Mouse (Mus musculus) adrenal gland, postnatal 10 days (tissue): ENCODE results near the gene Idh3g. TPM values are rescaled to one million over a fixed set of nuclear protein-coding genes. Genes with fewer than 3 reads are reported as not detected.
"Not testable (repeated sequence)": the region's sequence is repeated elsewhere in the genome, so short reads cannot be mapped to it uniquely, and the experiment has no call there.

Experiments
- DNase-seq: peaks from one replicate; pipeline ENCODE4 v3.0.0; 2021; ENCODE audit warnings: mixed read lengths
- total RNA-seq, 2 experiments: library from RNA; stranded (reverse); gene quantifications; 2 replicates each; pipeline ENCODE4 v1.2.3; 2021

The Idh3g gene
- total RNA-seq, 2 experiments from 2014 or later: 681 to 708 TPM

DNA sequence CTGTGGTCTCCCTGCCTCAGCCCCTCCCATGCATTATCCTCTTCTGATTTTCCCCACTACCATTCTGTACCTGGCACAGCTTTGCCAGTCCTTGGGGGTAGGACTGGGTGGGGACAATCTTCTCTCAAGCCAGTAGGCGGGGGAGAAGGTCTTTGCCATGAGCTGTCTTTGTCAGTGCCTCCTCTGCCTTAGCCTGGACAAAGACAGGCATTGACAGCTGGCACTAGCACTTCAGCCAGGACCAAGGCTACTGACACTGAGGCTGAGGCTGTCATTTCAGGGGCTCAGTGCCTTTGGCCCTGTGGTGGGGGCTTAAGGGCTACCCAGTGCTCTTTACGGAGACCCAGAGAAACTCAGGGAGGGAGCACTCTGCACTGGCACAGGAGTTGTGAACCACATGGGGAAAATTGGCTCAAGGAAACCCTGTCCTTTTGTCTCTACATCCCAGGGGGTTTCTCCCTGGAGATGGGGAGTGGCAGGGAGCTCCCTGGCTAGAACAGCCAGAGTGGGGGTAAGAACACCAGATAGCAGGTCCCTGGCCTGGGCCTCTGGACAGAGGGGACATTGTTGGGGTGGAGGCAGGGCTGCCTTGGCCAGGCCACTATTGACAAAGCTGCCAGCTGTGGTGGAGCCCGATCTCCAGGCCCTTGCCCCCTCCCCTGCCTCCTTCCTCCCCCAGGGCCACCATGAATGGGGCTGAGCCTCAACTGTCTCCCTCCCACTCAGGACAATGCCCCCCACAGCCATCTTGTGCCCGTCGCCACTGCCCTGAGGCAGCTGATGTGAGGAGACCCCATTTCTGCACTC, 30.2 kb downstream of the Idh3g start, which contains the start of gene Plxnb3:
Gene Plxnb3 (plus strand): TSS at position 757 of the 807 bp plus-strand sequence.
- no peak for DNase-seq

DNA sequence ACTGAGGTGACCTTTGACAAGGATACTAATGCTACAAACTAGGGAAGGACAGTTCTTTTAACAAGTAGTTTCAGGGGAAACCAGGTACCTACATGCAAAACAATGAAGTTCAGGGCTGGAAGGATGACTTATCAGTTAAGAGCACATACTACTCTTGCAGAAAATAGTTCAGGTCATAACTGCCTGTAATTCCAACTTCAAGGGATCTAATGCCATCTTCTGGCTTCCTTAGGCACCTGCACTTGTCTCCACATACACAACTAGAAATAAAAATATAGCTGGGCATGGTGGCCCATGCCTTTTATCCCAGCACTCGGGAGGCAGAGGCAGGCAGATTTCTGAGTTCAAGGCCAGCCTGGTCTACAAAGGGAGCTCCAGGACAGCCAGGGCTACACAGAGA, 37.7 kb downstream of the Idh3g start:
- DNase-seq: no peak

DNA sequence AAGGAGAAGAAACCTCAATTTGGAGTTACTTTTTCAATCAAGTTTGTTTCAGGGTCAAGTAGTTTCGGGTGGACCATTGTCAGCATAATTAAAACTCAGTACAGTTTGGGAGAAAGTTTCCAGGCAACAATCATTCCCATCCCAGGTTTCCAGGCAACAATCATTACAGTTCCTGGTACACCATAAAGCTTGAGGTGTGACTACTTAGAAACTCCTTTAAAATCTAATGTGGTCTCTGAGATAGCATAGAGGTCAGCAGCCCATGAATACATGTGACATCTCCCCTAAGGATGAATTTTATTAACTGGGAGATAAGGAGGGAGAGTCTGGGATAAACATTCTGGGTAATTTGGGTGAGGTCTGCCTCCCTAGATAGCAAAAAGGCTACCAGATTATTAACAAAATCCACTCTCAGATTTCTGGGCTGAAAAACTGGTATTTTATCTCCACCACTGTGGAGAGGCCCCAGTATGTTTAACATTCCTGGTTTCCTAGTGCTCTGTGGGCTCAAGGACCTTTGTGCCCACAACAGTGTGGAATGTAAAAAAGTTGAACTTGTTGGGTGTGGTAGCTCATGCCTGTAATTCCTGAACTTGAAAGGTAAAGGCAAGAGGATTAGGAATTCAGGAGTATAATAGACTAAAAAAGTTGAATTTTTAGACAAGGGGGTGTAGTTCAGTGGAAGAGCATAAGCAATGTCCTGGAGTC, 41.8 kb downstream of the Idh3g start:
- DNase-seq: no peak

DNA sequence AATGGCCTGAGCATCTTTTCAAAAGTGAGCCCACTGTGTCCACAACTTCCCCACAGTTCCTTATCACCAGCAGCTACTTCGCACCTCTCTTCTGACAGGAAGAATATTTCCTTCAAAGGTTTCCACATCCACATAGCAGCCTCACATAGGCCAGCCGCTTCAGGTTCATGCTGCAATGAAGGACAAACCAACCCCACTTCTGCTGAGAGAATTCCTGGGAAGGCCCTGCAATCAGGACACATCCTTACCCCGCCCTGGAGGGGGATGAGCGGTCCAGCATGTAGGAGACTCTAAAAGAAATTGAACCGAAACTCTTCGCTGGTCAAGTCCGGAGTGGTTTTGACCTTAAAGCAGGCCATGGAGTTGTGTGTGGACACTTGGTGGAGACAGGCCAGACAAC, 46.9 kb downstream of the Idh3g start:
- not testable (repeated sequence) for DNase-seq

DNA sequence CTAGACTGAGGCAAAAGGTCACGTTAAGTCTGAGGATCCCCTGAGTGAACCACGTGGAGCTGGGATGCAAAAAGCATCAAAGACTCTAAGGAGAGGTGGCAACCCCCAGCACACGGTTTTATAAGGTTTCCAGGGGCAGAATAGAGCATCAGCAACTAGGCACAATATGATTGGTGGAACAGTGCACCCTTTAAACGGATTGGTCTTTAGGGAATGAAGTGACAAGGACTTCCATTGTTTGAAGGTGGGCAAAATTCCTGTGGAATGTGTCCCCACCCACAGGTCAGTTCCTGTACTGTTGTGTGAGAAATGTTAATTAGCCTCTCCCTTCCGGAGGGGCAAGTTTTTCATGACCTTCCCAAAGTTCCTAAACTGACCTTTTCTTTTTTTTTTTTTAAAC, 47.5 kb downstream of the Idh3g start:
- DNase-seq: no peak

DNA sequence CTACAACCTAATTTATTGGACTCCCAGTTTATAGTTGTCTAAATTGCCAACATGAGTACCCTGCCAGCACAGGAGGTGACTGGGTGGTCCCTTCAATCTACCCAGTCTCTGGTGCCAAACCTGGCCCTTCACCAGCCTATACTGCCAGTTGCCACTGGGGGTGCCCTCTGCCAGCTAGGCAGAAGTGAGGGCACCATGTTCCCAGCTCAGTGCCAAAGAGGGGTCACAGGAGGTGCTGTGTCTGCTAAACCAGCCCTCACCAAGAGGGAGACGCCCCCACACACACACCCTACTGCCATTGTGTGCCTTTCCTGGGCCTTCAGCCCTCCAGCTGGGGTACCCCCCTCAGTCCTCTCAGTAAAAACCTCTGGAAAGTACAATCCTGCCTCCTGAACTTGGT, 48.5 kb downstream of the Idh3g start:
- peak; percentile 8 for DNase-seq

DNA sequence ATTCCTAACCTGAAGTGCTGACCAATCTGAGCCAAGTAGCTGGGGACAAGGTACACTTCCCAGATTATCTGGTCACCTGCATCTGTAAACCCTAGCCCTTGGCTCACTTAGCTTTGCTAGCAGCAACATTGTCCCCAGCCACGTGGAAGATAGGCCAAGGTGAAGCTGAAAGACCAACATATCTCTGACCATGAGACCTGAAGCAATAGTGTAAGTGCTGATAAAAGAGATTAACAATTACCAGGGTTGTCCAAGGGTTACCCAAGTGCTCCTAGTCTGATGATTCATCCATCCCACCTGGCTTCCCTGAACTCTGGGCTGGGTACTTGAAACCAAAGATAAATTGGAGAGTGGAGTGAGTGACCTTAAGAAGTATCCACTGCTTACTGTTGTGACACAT, 55.8 kb downstream of the Idh3g start:
- DNase-seq: no peak

Other genes with a start within 250 kb of the Idh3g start
- gene Dusp9, start 147.5 kb downstream of the Idh3g start, total RNA-seq: 1 to 10 TPM in 1 of 2 experiments, under 1 TPM in 1; 0.67 to 1.1 TPM
- gene Pnck, start 126.8 kb downstream of the Idh3g start, total RNA-seq: 10 to 100 TPM in 1 of 2 experiments, 1 to 10 TPM in 1; 5.6 to 13.8 TPM
- gene Slc6a8, start 113.7 kb downstream of the Idh3g start, total RNA-seq: 10 to 100 TPM; 31.9 to 43.3 TPM
- 100 to 1,000 TPM; 233 to 236 TPM for gene Bcap31, start 70.7 kb downstream of the Idh3g start, total RNA-seq
- gene Abcd1, start 70.3 kb downstream of the Idh3g start, total RNA-seq: 10 to 100 TPM; 24.7 to 31.8 TPM
- gene Plxnb3, start 29.8 kb downstream of the Idh3g start, total RNA-seq: 1 to 10 TPM in 1 of 2 experiments, under 1 TPM in 1; 0.99 to 1.2 TPM
- 1 to 10 TPM; 2.7 to 7.8 TPM for gene Srpk3, start 12.5 kb downstream of the Idh3g start, total RNA-seq
- 100 to 1,000 TPM; 166 to 177 TPM for gene Ssr4, start 131 bp upstream of the Idh3g start, total RNA-seq
- gene Pdzd4, start 38.1 kb upstream of the Idh3g start, total RNA-seq: 1 to 10 TPM; 5.1 to 5.9 TPM
- gene Avpr2, start 105.2 kb upstream of the Idh3g start, total RNA-seq: not detected
- gene L1cam, start 109.2 kb upstream of the Idh3g start, total RNA-seq: 10 to 100 TPM in 1 of 2 experiments, 1 to 10 TPM in 1; 9.9 to 24.7 TPM
- gene Arhgap4, start 135.0 kb upstream of the Idh3g start, total RNA-seq: 1 to 10 TPM; 7.9 to 9.2 TPM
- 10 to 100 TPM; 86.5 to 99.0 TPM for gene Naa10, start 135.0 kb upstream of the Idh3g start, total RNA-seq
- 10 to 100 TPM; 17.4 to 19.2 TPM for gene Renbp, start 144.0 kb upstream of the Idh3g start, total RNA-seq
- gene Hcfc1, start 179.5 kb upstream of the Idh3g start, total RNA-seq: 10 to 100 TPM; 51.0 to 74.9 TPM
- 10 to 100 TPM; 82.2 to 96.8 TPM for gene Irak1, start 237.0 kb upstream of the Idh3g start, total RNA-seq